Mouse (Mus musculus): Measurements from ENCODE around the gene Mef2a. TPM values are rescaled to one million over a fixed set of nuclear protein-coding genes. Genes with fewer than 3 reads are reported as not detected.

Gene Mef2a
- polyA plus RNA-seq, 1 experiment: 133 TPM

DNA sequence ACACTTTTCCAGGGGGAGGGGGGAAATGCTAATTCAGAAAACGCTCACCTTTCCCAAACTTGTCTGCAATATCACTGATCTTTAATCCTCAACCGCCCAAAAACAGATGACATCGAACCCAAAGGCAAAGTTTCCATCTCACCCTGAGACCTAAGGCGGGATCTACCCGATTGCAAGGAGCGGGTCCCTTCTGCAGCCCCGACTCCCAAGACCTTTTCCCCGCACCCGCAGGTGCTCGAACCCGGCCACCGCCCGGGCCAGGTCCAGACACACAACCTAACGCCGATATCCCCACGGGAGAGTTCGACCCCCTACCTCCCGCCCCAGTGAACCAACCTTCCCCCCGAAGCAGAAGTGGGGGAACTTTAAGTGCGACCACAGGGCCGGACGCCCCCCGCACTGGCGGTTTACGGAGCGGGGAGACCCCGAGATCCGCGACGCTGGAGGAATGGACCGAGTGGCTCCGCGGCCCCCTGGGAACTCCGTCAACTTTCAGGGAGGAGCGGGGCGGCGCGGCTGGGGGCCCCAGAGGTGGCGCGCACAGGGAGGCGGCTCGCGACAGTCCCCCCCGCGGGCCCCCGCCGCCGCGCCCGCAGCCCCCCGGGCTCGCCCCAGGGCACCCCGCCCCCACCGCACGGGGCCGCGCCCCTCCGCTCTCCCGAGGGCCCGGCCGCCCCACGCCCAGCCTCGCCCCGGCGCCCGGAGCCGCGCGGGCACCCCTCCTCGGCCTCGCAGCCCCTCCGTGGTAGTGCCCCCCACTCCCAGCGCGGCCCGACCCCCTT is 576 bp downstream of the Mef2a start:
- peak overlapping the region; percentile 100 for H3K27ac ChIP-seq (ENCODE audit: insufficient read depth, low read depth, low read length)
- TF ChIP-seq CTCF (IDR thresholded peaks at IDR 0.05; ENCODE audit: low read depth, low read length): no peak
- TF ChIP-seq POLR2A (IDR thresholded peaks at IDR 0.05; ENCODE audit: borderline replicate concordance, low read depth, low read length): no peak
- peak overlapping the region; percentile 61 for H3K4me3 ChIP-seq (ENCODE audit: insufficient read depth, low read length)
- peaks cover 28% of the 10 kb centered on the region for H3K4me1 ChIP-seq (ENCODE audit: control insufficient read depth, insufficient read depth, low read length)

- peaks cover 31% of the 10 kb centered on the region for H3K4me1 ChIP-seq (ENCODE audit: control insufficient read depth, insufficient read depth, low read length)
- H3K4me3 ChIP-seq (ENCODE audit: insufficient read depth, low read length): peak overlapping the region; percentile 61
- peak overlapping the region; percentile 68 for H3K27ac ChIP-seq (ENCODE audit: insufficient read depth, low read depth, low read length)
- TF ChIP-seq CTCF (IDR thresholded peaks at IDR 0.05; ENCODE audit: low read depth, low read length) (no peak), POLR2A (IDR thresholded peaks at IDR 0.05; ENCODE audit: borderline replicate concordance, low read depth, low read length) (no peak)
These were observed 1.2 kb downstream of the Mef2a start for GRCm38 (mm10) chr7:67371351-67371890.

DNA sequence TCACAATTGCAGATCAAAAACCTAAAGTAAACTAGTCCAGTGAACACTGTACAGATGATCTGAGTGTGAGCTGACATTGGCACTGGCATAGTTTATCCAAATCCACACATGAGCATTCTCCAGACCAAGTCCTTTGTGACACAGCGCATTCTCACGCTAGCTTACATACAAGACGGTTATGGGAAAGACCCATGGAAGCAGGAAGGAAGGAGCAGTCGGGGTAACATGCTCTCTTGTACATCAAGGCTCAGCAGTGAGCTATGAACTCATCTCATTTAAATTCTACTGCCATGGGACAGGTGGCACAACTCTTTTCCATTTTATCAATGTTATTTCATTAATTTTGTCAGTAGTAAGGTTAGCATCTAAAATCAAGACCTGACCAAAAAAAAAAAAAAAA is 3.0 kb downstream of the Mef2a start:
- TF ChIP-seq POLR2A (IDR thresholded peaks at IDR 0.05; ENCODE audit: borderline replicate concordance, low read depth, low read length) (no peak), CTCF (IDR thresholded peaks at IDR 0.05; ENCODE audit: low read depth, low read length) (no peak)
- 0 out of 2 replicates have a peak overlapping the region, but pooled peaks have one; percentile 4 for H3K4me3 ChIP-seq (ENCODE audit: insufficient read depth, low read length)
- H3K27ac ChIP-seq (ENCODE audit: insufficient read depth, low read depth, low read length): no peak overlapping the region
- peaks cover 26% of the 10 kb centered on the region for H3K4me1 ChIP-seq (ENCODE audit: control insufficient read depth, insufficient read depth, low read length)

GRCm38 (mm10) chr7:67368394-67368793 is 4.3 kb downstream of the Mef2a start:
- H3K27ac ChIP-seq (ENCODE audit: insufficient read depth, low read depth, low read length): no peak overlapping the region
- peaks cover 16% of the 10 kb centered on the region for H3K4me1 ChIP-seq (ENCODE audit: control insufficient read depth, insufficient read depth, low read length)
- TF ChIP-seq CTCF (IDR thresholded peaks at IDR 0.05; ENCODE audit: low read depth, low read length) (no peak), POLR2A (IDR thresholded peaks at IDR 0.05; ENCODE audit: borderline replicate concordance, low read depth, low read length) (no peak)
- H3K4me3 ChIP-seq (ENCODE audit: insufficient read depth, low read length): no peak overlapping the region

DNA sequence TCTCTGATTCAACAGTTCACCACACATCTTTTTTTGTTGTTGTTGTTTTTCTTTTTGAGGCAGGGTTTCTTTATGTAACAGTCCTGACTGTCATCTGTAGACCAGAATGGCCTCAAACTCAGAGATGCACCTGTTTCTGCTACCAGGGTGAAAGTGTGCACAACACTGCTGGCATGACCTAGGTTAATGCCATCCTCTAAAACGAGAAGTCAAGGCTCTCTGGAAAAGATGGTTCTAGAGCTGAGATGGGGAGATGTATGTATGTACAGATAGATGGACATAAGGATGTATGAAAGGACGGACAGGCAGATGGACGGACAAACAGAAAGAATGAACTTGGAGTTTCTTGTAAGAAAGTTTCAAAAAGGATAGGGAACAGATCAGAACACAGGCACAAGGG is 12.1 kb downstream of the Mef2a start:
- no peak overlapping the region for H3K4me3 ChIP-seq (ENCODE audit: insufficient read depth, low read length)
- peaks cover 13% of the 10 kb centered on the region for H3K4me1 ChIP-seq (ENCODE audit: control insufficient read depth, insufficient read depth, low read length)
- no peak overlapping the region for H3K27ac ChIP-seq (ENCODE audit: insufficient read depth, low read depth, low read length)
- TF ChIP-seq POLR2A (IDR thresholded peaks at IDR 0.05; ENCODE audit: borderline replicate concordance, low read depth, low read length): no peak

DNA sequence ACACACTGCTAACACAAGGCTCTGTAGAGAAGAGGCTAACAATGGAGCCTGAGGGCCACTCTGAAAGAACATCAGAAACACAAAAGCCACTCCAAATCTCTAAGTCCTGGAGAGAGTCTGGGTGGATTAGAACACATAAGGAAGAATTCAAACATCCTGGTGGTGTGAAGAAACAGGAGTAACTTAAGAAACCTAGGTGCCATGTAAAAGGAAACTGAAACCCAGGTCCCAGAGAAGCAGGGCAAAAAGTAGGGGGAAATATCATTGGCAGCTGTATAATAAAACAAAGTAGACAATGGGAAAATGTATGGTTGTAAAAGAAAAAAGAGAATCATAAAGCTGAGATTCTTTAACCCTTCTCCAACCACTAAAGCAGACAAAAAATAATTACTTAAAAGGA is 12.8 kb downstream of the Mef2a start:
- Histone ChIP-seq H3K27ac (ENCODE audit: insufficient read depth, low read depth, low read length) (no peak overlapping the region), H3K4me1 (ENCODE audit: control insufficient read depth, insufficient read depth, low read length) (peaks cover 13% of the 10 kb centered on the region), H3K4me3 (ENCODE audit: insufficient read depth, low read length) (no peak overlapping the region)
- TF ChIP-seq CTCF (IDR thresholded peaks at IDR 0.05; ENCODE audit: low read depth, low read length): no peak
- TF ChIP-seq POLR2A (IDR thresholded peaks at IDR 0.05; ENCODE audit: borderline replicate concordance, low read depth, low read length): no peak

GRCm38 (mm10) chr7:67355870-67356269 is 16.8 kb downstream of the Mef2a start:
- Histone ChIP-seq H3K4me3 (ENCODE audit: insufficient read depth, low read length) (no peak overlapping the region), H3K4me1 (ENCODE audit: control insufficient read depth, insufficient read depth, low read length) (peaks cover 14% of the 10 kb centered on the region)
- no peak for TF ChIP-seq POLR2A (IDR thresholded peaks at IDR 0.05; ENCODE audit: borderline replicate concordance, low read depth, low read length)
- no peak for TF ChIP-seq CTCF (IDR thresholded peaks at IDR 0.05; ENCODE audit: low read depth, low read length)

DNA sequence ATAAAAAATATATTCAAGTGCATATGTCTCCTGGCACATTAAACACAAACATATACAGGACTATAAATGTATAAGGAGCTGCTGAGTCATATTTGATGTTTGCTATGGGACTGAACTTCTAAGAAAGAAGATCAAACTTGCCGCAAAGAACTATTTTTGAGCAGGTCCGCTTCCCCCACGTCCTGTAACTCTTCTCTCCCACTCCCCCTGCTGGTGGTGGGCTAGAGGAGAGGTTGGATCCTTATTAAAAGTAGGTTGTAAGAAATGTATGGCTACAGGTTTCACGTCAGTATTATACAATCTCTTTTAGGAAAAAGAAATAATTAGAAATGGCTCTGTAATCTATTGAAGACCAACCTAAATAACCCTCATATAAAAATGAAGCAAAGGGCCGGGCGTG is 19.0 kb downstream of the Mef2a start:
- H3K4me3 ChIP-seq (ENCODE audit: insufficient read depth, low read length): no peak overlapping the region
- TF ChIP-seq POLR2A (IDR thresholded peaks at IDR 0.05; ENCODE audit: borderline replicate concordance, low read depth, low read length) (no peak), CTCF (IDR thresholded peaks at IDR 0.05; ENCODE audit: low read depth, low read length) (no peak)
- peaks cover 5% of the 10 kb centered on the region for H3K4me1 ChIP-seq (ENCODE audit: control insufficient read depth, insufficient read depth, low read length)

More at GRCm38 (mm10) chr7:67355870-67356269, 16.8 kb downstream of the Mef2a start:
- no peak overlapping the region for H3K27ac ChIP-seq (ENCODE audit: insufficient read depth, low read depth, low read length)

GRCm38 (mm10) chr7:67352989-67353388 is 19.7 kb downstream of the Mef2a start:
- Histone ChIP-seq H3K4me1 (ENCODE audit: control insufficient read depth, insufficient read depth, low read length) (peaks cover 5% of the 10 kb centered on the region), H3K4me3 (ENCODE audit: insufficient read depth, low read length) (no peak overlapping the region), H3K27ac (ENCODE audit: insufficient read depth, low read depth, low read length) (no peak overlapping the region)
- no peak for TF ChIP-seq CTCF (IDR thresholded peaks at IDR 0.05; ENCODE audit: low read depth, low read length)
- no peak for TF ChIP-seq POLR2A (IDR thresholded peaks at IDR 0.05; ENCODE audit: borderline replicate concordance, low read depth, low read length)

More for the DNA sequence above, 19.0 kb downstream of the Mef2a start:
- H3K27ac ChIP-seq (ENCODE audit: insufficient read depth, low read depth, low read length): no peak overlapping the region

DNA sequence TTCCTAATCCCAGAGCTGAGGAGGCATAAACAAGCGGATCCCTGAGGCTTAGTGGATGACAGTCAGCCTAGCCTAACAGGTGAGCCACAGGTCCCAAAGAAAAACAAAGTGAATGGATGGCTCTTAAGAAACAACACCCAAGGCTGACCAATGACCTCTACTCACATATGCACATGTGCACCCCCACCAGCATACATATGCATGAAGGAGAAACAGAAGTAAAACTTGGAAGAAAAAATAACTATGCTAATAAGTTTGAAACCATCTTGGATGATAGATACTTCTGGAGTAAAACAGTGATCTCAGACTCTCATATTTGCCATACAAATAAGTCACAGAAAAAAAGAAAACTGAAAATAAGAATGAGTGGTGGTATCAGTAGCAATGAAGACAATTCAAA is 28.2 kb downstream of the Mef2a start:
- TF ChIP-seq CTCF (IDR thresholded peaks at IDR 0.05; ENCODE audit: low read depth, low read length) (no peak), POLR2A (IDR thresholded peaks at IDR 0.05; ENCODE audit: borderline replicate concordance, low read depth, low read length) (no peak)
- no peak overlapping the region for H3K27ac ChIP-seq (ENCODE audit: insufficient read depth, low read depth, low read length)
- no peak overlapping the region for H3K4me3 ChIP-seq (ENCODE audit: insufficient read depth, low read length)
- peaks cover 20% of the 10 kb centered on the region for H3K4me1 ChIP-seq (ENCODE audit: control insufficient read depth, insufficient read depth, low read length)

Measured in bone marrow macrophage, adult 2 months (primary cell).